Mouse (Mus musculus): ENCODE data around the gene Plekhm2.

GRCm38 (mm10) chr4:141681767-141682166, 17.1 kb upstream of the Plekhm2 start:
- TF ChIP-seq CTCF (conservative IDR thresholded peaks at IDR 0.05 in 1 of 2, IDR thresholded peaks at IDR 0.05 in 1 of 2; ENCODE audit: low read depth in 2 of 2, low read length in 2 of 2) (no peak), SIN3A (IDR thresholded peaks at IDR 0.05; ENCODE audit: low read length) (no peak), EP300 (IDR thresholded peaks at IDR 0.05; ENCODE audit: low read length) (no peak), RCOR1 (conservative IDR thresholded peaks at IDR 0.05; ENCODE audit: low read depth, low read length) (no peak), TCF12 (IDR thresholded peaks at IDR 0.05; ENCODE audit: low read depth, low read length) (no peak), KAT2A (IDR thresholded peaks at IDR 0.05; ENCODE audit: insufficient replicate concordance, low read length) (no peak), POLR2A (IDR thresholded peaks at IDR 0.05; ENCODE audit: low read depth, low read length) (no peak), UBTF (IDR thresholded peaks at IDR 0.05; ENCODE audit: low read depth, low read length) (no peak), MAZ (IDR thresholded peaks at IDR 0.05; ENCODE audit: low read depth, low read length) (no peak)
